Mouse (Mus musculus): Measurements from ENCODE around the gene Ier3.
A peak's percentile ranks its signal among the peaks of the same experiment; 100 is the strongest.

Ier3 gene

GRCm38 (mm10) chr17:35866911-35867890 is 45.7 kb downstream of the Ier3 start:
- peak in 1 of 2 experiments; percentile 31 for DNase-seq (ENCODE audit: low spot score in 2 of 2)

GRCm38 (mm10) chr17:35868165-35868820 is 46.8 kb downstream of the Ier3 start:
- DNase-seq (ENCODE audit: low spot score in 2 of 2), result no peak

- no peak for DNase-seq (ENCODE audit: low spot score in 2 of 2)
Observed at GRCm38 (mm10) chr17:35868961-35869345, 47.5 kb downstream of the Ier3 start.

DNA sequence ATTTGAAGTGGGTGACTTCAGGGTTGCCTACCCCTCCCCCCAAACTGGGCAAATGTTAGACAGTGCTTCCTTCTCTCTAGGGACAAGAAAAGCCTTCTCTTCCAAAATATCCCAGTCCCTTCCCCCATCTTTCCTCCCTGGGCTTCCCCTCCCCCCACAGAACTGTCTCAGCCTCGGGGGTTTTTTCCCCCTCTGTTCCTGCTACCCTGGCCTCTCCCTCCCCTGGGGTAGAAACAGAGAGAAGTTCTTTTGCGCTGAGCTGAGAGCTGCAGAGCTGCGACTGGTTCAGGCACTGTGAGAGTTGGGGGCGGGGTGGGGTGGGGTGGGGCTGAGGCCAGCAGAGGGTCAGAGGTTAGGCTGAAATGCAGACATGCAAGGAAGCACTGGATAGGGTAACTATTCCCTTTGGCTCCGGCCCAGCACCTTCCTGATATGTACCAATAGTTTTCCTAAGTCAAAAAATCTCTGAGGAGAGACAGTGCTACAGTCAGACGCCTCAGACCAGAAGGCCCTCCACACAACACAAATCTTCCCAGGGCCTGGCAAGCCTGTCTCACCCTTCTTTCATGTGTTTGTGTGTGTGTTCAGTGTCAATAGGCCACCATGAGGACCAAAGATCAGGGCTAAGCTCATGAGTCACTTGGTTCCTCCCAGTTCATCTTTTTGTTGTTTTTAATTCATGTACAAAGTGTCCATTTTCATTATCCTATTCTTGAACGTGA is 48.0 kb downstream of the Ier3 start:
- no peak for DNase-seq (ENCODE audit: low spot score in 2 of 2)

DNA sequence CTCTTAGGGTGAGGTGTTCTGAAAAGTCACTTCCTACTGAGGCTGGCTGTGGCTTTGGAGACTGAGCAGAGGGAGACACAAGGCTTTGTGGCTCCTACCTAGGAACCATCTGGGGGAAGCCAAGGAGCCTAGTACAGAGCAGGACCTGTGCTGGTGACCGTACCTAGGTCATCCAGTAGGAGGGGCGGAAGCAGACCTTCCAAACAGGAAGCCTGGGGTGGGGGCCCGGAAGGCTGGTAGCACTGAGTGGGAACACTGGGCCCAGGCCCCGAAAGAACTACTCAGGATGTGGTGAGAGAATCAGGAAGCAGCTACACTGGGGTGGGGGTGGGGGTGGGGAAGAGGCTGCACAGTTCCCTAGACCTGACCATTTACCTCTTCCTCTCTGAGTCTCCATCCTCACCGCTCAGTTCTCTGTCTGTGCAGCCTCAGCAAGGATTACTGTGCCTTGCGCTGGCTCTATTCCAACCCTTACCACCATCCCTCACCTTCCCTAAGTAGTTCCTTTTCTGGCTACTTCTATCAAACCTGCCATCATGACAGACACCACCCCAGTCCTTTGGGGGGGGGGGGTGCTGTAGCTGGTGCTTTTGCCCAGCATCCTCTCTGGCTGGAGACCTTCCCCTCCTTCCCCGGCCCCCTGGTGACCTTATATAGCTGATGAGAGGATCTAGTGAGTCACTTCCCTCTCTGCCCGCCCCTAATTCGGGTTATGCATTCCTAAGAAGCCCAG is 48.8 kb downstream of the Ier3 start:
- DNase-seq (ENCODE audit: low spot score in 2 of 2), result peak; percentile 19 to 44

DNA sequence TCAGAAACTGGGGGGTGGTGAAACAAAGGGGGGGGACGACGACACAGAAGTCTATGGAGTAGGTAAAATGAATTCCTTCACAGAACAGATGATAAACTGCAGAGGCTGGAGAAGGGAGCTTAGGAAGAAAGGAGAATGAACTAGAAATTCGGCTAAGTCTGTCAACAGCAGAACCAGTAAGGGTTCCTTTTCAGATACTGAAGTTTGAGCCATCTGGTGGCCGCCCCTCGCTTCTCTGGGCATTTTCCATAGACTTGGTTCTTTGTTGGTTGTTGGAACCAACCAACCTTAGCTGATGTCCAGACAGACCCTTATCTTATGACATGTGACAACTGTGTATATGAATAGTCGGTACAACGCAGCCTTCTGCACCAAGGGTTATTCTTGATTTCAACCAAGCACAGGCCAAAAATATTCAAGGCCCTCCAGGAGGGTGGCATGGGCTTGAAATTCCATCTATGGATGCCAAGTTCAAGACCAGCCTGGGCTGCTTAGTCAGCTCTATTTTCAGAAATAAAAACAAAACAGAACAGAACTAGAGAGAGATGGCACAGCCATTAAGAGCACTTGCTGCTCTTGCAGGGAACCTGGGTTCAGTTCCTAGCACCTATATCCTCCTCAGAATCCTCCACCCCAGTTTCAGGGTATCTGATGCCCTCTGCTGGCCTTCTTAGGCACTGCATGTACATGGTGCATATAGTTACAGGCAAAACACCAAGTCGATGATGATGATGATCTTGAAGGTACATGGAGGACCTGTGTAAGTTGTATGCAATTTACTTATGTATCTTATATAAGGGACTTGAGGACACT is 49.6 kb downstream of the Ier3 start:
- no peak for DNase-seq (ENCODE audit: low spot score in 2 of 2)

Measured in urinary bladder, adult 18-20 months (tissue).